Mouse (Mus musculus): ENCODE results near the gene A2m. TPM values are rescaled to one million over a fixed set of nuclear protein-coding genes. Genes with fewer than 3 reads are reported as not detected.

The A2m gene
- polyA plus RNA-seq, 1 experiment from 2014 or later: 1.4 TPM

Other genes starting within 250 kb of the A2m start
- 0.01 TPM in 1 of 2 replicates, not detected in the other for gene Iqsec3, start 161.7 kb upstream of the A2m start, polyA plus RNA-seq (2015; fragmentation: Nextera tagmentation; extraction: Ambion mirVana)
- gene Gm7298, start 97.6 kb downstream of the A2m start, polyA plus RNA-seq (2015; fragmentation: Nextera tagmentation; extraction: Ambion mirVana): not detected in 2 replicates
- 0.11 and 0.21 TPM in 2 replicates for gene Mug1, start 203.2 kb downstream of the A2m start, polyA plus RNA-seq (2015; fragmentation: Nextera tagmentation; extraction: Ambion mirVana)

All from heart, embryonic 13.5 days (tissue).